Mouse (Mus musculus) lung, postnatal 0 days (tissue): ENCODE results near the gene Atox1. TPM values are rescaled to one million over a fixed set of nuclear protein-coding genes. Genes with fewer than 3 reads are reported as not detected.

Source experiments
- ATAC-seq: fragments of 200-750 bp; cut with Nextera tagmentation; 2 replicates; pipeline ENCODE4 v1.8.0; 2017; ENCODE audit warnings: moderate library complexity
- DNase-seq: peaks from one replicate; pipeline ENCODE4 v3.0.0-alpha.2; 2016; ENCODE audit warnings: low spot score
- H3K27ac ChIP-seq: fragments of 300-500 bp; sonication (generic); 2 replicates; pipeline ENCODE4 v1.5.1; 2014; ENCODE audit warnings: antibody characterized with exemption, mild to moderate bottlenecking, low read length, mixed read lengths
- H3K27me3 ChIP-seq: fragments of 300-500 bp; sonication (generic); replicated peaks from 2 replicates; pipeline ENCODE4 v1.6.1; 2014; ENCODE audit warnings: low read length, mixed read lengths; ENCODE audit not compliant: insufficient read depth
- H3K36me3 ChIP-seq: fragments of 300-500 bp; sonication (generic); 2 replicates; pipeline ENCODE4 v1.6.1; 2014; ENCODE audit warnings: low read length, mixed read lengths; ENCODE audit not compliant: insufficient read depth
- H3K4me1 ChIP-seq: fragments of 300-500 bp; sonication (generic); 2 replicates; pipeline ENCODE4 v1.6.1; 2014; ENCODE audit warnings: antibody characterized with exemption, low read depth, low read length, mixed read lengths; ENCODE audit not compliant: insufficient read depth
- H3K4me2 ChIP-seq: fragments of 300-500 bp; sonication (generic); replicated peaks from 2 replicates; pipeline ENCODE4 v1.6.1; 2014; ENCODE audit warnings: low read depth, mild to moderate bottlenecking, low read length, moderate library complexity, mixed read lengths
- H3K4me3 ChIP-seq: fragments of 300-500 bp; sonication (generic); 2 replicates; pipeline ENCODE4 v1.5.1; 2014; ENCODE audit warnings: low read depth, low read length
- H3K9ac ChIP-seq: fragments of 300-500 bp; sonication (generic); replicated peaks from 2 replicates; pipeline ENCODE4 v1.6.1; 2014; ENCODE audit warnings: low read depth, mild to moderate bottlenecking
- H3K9me3 ChIP-seq: fragments of 300-500 bp; sonication (generic); 2 replicates; pipeline ENCODE4 v1.6.1; 2016; ENCODE audit warnings: low read length, mixed read lengths
- CTCF ChIP-seq: IDR thresholded peaks from 2 replicates; pipeline ENCODE4 v1.5.1; 2016; ENCODE audit warnings: antibody characterized with exemption, mild to moderate bottlenecking
- EP300 ChIP-seq: IDR thresholded peaks from 2 replicates; pipeline ENCODE4 v1.6.1; 2016; ENCODE audit warnings: antibody characterized with exemption, mild to moderate bottlenecking, control low read depth
- WGBS: fragments of 180-500 bp; shearing (Covaris S2); extraction: QIAGEN DNeasy Blood & Tissue Kit; methylation state at CpG from one replicate; pipeline ENCODE4 v1.1.7; 2014; 5-methylcytosine and 5-hydroxymethylcytosine counted together
- polyA plus RNA-seq: library from polyadenylated mRNA; unstranded; fragments of >200 nt; fragmentation: Nextera tagmentation; extraction: Ambion mirVana; gene quantifications from 2 replicates; pipeline ENCODE4 v1.2.1, GENCODE M21; 2015

Gene Atox1
- polyA plus RNA-seq, 1 experiment from 2014 or later = 498 TPM

DNA sequence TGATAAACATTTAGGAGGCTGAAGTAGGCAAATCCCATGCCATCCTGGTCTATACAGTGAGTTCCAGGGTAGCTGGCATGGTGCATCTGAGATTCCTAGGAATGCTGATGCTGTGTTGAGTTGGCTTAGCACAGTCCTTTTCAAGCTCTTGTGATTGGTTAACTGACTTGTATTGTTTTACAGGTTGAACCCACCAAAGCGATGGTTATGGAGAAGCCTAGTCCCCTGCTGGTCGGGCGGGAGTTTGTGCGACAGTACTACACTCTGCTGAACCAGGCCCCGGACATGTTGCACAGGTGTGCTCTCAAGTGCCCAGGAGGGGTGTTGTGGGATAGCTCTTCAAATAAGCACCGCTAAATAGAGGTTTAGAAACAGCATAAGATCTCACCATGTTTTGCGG is 24.4 kb upstream of the Atox1 start:
- 96% methylated on average over 7 of the region's 7 CpGs for WGBS
- ATAC-seq (no peak), DNase-seq (no peak)
- no peak for TF ChIP-seq CTCF
- TF ChIP-seq EP300 = no peak
- peaks cover 24% of the 10 kb centered on the region for H3K36me3 ChIP-seq
- H3K27ac ChIP-seq = no peak overlapping the region
- H3K4me3 ChIP-seq = no peak overlapping the region
- H3K27me3 ChIP-seq = no peaks in the 10 kb centered on the region
- no peak overlapping the region for H3K4me2 ChIP-seq
- H3K9me3 ChIP-seq = no peaks in the 10 kb centered on the region
- H3K4me1 ChIP-seq = no peaks in the 10 kb centered on the region
- H3K9ac ChIP-seq = no peak overlapping the region

DNA sequence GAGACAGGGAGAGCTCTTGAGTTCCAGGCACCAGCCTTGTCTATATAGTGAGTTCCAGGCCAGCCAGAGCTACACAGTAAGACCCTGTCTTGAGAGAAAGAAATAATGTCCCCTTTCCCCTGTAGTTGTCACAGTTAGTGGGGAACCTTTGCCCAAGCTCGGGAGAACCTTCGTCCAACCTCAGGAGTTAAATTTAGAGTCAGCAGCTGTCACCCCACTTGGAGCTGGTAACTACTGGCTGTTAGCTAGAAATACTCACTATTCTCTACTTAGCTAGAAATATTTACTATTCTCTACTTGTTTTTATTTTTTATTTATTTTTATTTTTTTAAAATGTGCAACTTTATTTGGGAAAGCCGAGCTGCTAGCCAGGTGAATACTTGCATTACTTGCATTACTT is 12.2 kb upstream of the Atox1 start:
- Histone ChIP-seq H3K27ac (no peak overlapping the region), H3K9ac (no peak overlapping the region), H3K4me3 (no peak overlapping the region), H3K27me3 (no peaks in the 10 kb centered on the region), H3K4me1 (0 out of 2 replicates have a peak, but pooled peaks cover 7% of the 10 kb centered on the region), H3K4me2 (no peak overlapping the region), H3K36me3 (no peaks in the 10 kb centered on the region), H3K9me3 (no peaks in the 10 kb centered on the region)
- TF ChIP-seq EP300 (no peak), CTCF (no peak)
- DNase-seq = no peak
- WGBS = 76% methylated on average over 3 of the region's 3 CpGs
- no peak for ATAC-seq

DNA sequence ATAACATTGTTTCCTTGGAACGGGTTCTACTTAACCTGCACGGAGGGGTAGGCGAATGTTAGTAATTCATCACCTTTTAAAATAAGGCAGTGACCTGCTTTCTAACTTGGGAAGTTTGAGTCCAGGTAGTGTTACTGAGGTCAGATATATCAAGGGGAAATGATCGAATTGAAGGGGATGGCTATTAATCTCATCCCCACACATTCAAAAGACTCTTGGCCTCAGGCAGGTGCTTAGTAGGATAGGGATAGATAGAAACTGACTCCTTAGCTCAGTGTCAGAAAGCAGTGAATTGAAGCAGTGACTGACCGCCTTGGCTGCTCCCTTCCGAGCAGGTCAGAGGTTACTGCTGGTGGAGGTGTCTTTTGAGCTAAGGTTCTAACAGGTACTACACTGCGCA is 10.4 kb upstream of the Atox1 start:
- Histone ChIP-seq H3K27me3 (no peaks in the 10 kb centered on the region), H3K4me1 (0 out of 2 replicates have a peak, but pooled peaks cover 7% of the 10 kb centered on the region), H3K27ac (no peak overlapping the region), H3K4me2 (no peak overlapping the region), H3K36me3 (no peaks in the 10 kb centered on the region), H3K9ac (no peak overlapping the region), H3K4me3 (0 out of 2 replicates have a peak overlapping the region, but pooled peaks have one; percentile 92), H3K9me3 (no peaks in the 10 kb centered on the region)
- no peak for DNase-seq
- no peak for ATAC-seq
- TF ChIP-seq EP300 = no peak
- no peak for TF ChIP-seq CTCF
- 79% methylated on average over 7 of the region's 7 CpGs for WGBS

DNA sequence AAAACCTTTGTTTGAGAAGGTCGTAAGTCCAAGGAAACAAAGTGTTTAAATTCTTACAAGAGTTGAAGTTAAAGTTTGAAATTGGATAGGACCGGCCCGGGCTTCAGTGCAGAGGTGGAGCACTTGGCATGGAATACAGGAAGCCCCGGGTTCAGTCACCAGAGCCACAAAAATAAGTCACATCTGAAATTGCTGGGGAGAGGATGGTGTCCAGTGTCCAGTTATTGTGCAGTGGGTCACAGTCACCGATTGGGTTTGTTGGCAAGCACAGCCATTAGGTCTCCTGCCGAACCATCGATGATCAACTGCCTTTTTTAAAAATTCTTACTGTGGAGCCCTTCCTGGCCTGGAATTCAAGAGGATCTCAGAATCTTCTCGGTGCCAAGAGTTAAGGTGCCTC is 9.7 kb upstream of the Atox1 start:
- peak overlapping the region; percentile 94 for H3K4me2 ChIP-seq
- peak overlapping the region; percentile 92 for H3K4me3 ChIP-seq
- no peaks in the 10 kb centered on the region for H3K9me3 ChIP-seq
- H3K27ac ChIP-seq = peak overlapping the region; percentile 5; the same call in 1 of the 2 replicates
- 0 out of 2 replicates have a peak overlapping the region, but pooled peaks have one; percentile 5 for H3K9ac ChIP-seq
- ATAC-seq = no peak
- no peaks in the 10 kb centered on the region for H3K36me3 ChIP-seq
- WGBS = 15% methylated on average over 8 of the region's 8 CpGs
- H3K27me3 ChIP-seq = no peaks in the 10 kb centered on the region
- TF ChIP-seq EP300 = no peak
- TF ChIP-seq CTCF = no peak
- H3K4me1 ChIP-seq = 0 out of 2 replicates have a peak, but pooled peaks cover 7% of the 10 kb centered on the region
- DNase-seq = peak; percentile 23

DNA sequence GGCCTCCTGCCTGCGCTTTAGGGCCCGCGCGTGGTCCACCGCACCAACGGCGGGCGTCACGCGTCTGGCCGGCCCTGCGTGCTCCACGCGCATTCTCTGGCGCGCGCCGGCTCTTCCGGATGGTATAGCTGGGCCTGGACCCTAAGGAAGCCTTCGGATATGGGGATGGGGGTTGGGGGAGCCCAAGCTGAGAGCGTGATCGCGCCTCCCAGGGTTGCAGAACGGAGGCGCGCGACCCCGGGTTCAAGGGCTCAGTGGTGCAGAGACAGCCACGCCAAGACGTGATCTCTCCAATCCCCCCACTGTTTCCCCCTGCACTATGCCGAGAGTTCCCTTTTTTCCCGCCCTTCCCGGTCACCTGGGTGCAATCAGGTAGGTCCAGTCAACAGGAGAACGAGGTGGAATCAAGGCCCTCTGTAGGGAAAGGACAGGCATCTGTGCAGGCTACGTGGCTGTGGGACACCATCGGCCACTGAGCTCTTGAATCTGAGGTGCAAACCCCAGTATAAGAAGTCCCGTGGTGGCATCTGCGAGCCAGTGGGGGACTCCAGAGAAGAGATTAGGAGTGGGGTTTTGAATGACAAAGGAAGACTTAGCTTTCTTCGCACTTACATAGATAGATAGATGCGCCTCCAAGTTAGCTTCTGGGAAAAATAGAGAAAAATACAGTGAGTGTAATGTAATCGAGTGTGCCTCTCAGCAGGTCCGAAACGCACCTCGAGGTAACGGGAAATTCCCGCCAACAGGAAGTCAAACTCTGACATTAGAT is 9.1 kb upstream of the Atox1 start:
- H3K27me3 ChIP-seq = no peaks in the 10 kb centered on the region
- TF ChIP-seq CTCF = no peak
- no peak for TF ChIP-seq EP300
- H3K4me1 ChIP-seq = 0 out of 2 replicates have a peak, but pooled peaks cover 7% of the 10 kb centered on the region
- peak overlapping the region; percentile 92 for H3K4me3 ChIP-seq
- H3K36me3 ChIP-seq = no peaks in the 10 kb centered on the region
- H3K9ac ChIP-seq = peak overlapping the region; percentile 88
- ATAC-seq (no peak; the same call in 1 of the 2 replicates), DNase-seq (peak; percentile 24)
- peak overlapping the region; percentile 94 for H3K4me2 ChIP-seq
- under 1% methylated on average over 42 of the region's 46 CpGs for WGBS
- H3K9me3 ChIP-seq = no peaks in the 10 kb centered on the region
- peak overlapping the region; percentile 77 for H3K27ac ChIP-seq

DNA sequence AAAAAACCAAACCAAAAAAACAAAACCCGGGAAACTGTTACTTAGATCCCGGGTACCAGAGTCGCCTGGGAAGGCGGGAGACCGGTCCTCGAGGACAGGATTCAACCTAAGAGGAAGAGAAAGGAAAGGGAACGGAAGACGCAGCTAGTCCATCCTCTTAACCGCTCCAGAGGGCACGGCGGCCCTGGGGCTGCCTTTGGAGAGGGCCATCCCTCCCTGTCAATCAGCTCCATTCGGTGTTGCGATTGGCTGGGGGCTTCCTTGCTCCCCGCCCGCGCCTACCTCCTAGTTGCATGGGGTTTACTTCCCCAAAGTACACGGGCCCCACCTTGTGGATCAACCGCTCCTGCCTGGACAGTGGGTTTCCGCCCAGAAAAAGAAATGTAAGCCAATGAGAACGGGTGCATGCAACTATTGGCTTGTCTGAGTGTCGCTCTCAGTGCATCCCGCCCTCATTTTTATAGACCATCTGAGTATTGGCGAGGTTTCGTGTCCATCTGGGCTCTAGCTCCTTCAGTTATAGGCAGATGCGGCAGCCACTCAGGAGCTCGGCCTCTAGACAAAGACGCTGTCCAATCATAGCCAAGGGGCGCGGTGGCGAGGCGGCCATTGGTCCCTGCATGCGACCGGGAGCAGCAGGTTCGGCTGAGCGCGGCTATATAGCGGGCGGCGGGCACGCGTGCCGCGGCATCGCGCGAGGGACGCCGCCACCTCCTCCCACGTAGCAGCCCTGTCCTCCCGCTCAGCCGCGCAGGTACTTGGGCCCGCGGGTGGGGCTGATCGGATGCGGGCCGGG is 8.2 kb upstream of the Atox1 start, which contains the start of gene G3bp1:
G3bp1 (plus strand) TSS at position 638 of the 796 bp plus-strand sequence.
- WGBS = 3% methylated on average over 43 of the region's 57 CpGs
- H3K9me3 ChIP-seq = no peaks in the 10 kb centered on the region
- no peaks in the 10 kb centered on the region for H3K36me3 ChIP-seq
- DNase-seq = peak; percentile 100
- peak; percentile 96 for ATAC-seq
- no peaks in the 10 kb centered on the region for H3K27me3 ChIP-seq
- peak within 1 kb of the TSS; percentile 88 for H3K9ac ChIP-seq
- TF ChIP-seq CTCF (peak; percentile 70), EP300 (peak; percentile 77; the same call in 1 of the 2 replicates)
- H3K4me2 ChIP-seq = peak within 1 kb of the TSS; percentile 94
- H3K4me1 ChIP-seq = 0 out of 2 replicates have a peak, but pooled peaks cover 7% of the 10 kb centered on the region
- peak within 1 kb of the TSS; percentile 92 for H3K4me3 ChIP-seq
- peak within 1 kb of the TSS; percentile 94 for H3K27ac ChIP-seq
